Mouse (Mus musculus): ENCODE data around the gene Aunip. TPM values are rescaled to one million over a fixed set of nuclear protein-coding genes. Genes with fewer than 3 reads are reported as not detected.

Gene Aunip
- polyA plus RNA-seq, 1 experiment from 2014 or later: 15.9 TPM

DNA sequence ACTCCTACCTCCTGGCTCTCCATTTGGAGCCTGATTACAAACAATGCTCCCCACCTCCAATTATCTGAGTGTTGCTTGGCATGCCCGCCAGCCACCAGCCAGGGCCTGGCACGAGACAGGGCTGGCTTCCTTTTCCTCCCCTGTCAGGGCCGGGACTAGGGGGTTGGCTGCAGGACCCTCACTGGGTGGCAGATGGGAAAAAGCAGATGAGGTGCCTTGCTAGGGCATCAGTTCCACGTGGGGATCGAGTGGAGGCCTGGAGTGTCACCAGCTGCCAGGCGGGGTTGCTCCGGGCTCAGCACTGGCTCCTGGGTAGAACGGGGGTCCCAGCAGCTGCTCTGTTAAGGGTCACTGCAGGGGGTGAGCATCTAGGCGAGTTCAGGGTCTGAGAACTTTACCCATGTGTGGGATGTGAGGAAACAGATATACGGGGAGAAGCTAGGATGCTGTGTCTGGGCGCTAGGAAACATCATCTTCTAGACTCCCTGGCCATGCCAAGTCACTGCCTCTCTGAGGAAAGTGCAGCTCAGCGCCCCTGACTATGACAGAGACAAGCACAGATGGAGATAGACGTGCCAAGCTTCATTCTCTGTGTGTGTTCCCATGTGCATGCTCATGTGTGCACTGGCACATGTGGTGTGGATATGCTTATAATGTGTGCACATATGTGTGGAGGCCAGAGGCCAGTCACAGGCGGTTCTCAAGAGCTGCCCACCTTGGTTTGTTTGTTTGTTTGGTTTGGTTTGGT, 60.1 kb downstream of the Aunip start:
- no peak for DNase-seq (ENCODE audit: low spot score)
- no peak for ATAC-seq (replicated peaks; ENCODE audit: low FRiP score)
- WGBS: 76% methylated on average over 14 of the region's 14 CpGs
- Histone ChIP-seq H3K27ac (ENCODE audit: low read depth, low read length) (no peak overlapping the region), H3K4me1 (replicated peaks; ENCODE audit: control insufficient read depth, insufficient read depth, low read length) (no peaks in the 10 kb centered on the region), H3K9me3 (ENCODE audit: control insufficient read depth, low read length) (no peaks in the 10 kb centered on the region), H3K9ac (ENCODE audit: low read depth, low read length) (no peak overlapping the region), H3K36me3 (ENCODE audit: control insufficient read depth, insufficient read depth, low read length) (peaks cover 4% of the 10 kb centered on the region; the same call in 1 of the 2 replicates), H3K4me3 (ENCODE audit: low read depth, low read length) (no peak overlapping the region), H3K27me3 (replicated peaks; ENCODE audit: control insufficient read depth, insufficient read depth, low read length) (no peaks in the 10 kb centered on the region), H3K4me2 (no peak overlapping the region)

DNA sequence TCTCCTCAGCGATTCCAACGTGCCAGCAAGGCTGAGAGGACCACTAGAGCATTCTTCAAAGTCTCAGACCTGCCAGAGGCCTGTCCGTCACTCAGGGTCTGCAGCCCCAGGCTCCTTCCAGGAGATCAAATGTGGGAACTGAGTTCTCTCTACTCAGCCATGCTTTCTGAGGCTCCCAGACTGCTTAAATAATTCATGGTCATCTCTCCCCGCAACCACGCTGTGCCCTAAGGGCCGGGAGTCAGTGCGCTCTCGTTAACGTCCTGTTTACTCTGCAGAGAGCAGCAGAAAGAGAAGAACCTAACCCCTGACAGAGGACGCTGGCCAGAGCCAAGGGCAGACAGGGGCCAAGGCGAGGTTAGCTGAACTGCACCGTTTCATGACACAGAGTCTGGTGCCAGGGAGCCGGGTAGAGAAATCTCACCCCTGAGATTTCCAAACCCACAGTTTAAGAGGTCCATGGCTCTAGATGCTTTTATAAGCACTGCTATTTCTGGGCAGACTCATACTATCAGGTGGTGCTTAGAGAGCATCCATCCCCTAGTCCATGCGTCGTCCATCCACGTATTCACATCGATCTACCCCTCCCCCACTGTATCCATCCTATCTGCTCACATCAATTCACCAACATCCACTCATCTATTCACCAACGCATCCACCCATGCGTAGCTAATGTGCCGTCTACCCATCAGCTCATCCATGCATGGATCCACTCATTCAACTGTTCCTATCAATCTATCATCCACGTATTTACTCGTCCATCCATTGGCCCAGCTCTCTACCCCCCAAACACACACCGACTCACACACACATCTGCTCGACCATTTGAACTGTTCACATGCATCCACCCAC, 61.9 kb downstream of the Aunip start:
- ATAC-seq (replicated peaks; ENCODE audit: low FRiP score): no peak
- H3K36me3 ChIP-seq (ENCODE audit: control insufficient read depth, insufficient read depth, low read length): 0 out of 2 replicates have a peak, but pooled peaks cover 2% of the 10 kb centered on the region
- H3K9ac ChIP-seq (ENCODE audit: low read depth, low read length): no peak overlapping the region
- H3K9me3 ChIP-seq (ENCODE audit: control insufficient read depth, low read length): no peaks in the 10 kb centered on the region
- H3K27me3 ChIP-seq (replicated peaks; ENCODE audit: control insufficient read depth, insufficient read depth, low read length): no peaks in the 10 kb centered on the region
- 81% methylated on average over 24 of the region's 24 CpGs for WGBS
- H3K4me1 ChIP-seq (replicated peaks; ENCODE audit: control insufficient read depth, insufficient read depth, low read length): no peaks in the 10 kb centered on the region
- no peak for DNase-seq (ENCODE audit: low spot score)
- H3K4me2 ChIP-seq: no peak overlapping the region
- H3K4me3 ChIP-seq (ENCODE audit: low read depth, low read length): no peak overlapping the region
- H3K27ac ChIP-seq (ENCODE audit: low read depth, low read length): no peak overlapping the region

Small RNA genes within 50 kb of the gene (microRNA-seq; reads per million reads assigned to microRNA genes)
- gene Gm23634 (ENCODE audit: borderline number of aligned reads) (1.4 reads per million), gene Mir6403 (ENCODE audit: borderline number of aligned reads) (not detected)

Other genes with a start within 250 kb of the Aunip start
- gene Pdik1l, start 223.1 kb upstream of the Aunip start, polyA plus RNA-seq (2014; fragmentation: Nextera tagmentation; extraction: Ambion mirVana): 19.3 and 20.0 TPM in 2 replicates
- 0.19 and 0.33 TPM in 2 replicates for gene Trim63, start 195.9 kb upstream of the Aunip start, polyA plus RNA-seq (2014; fragmentation: Nextera tagmentation; extraction: Ambion mirVana)
- gene Slc30a2, start 167.8 kb upstream of the Aunip start, polyA plus RNA-seq (2014; fragmentation: Nextera tagmentation; extraction: Ambion mirVana): not detected in 2 replicates
- gene Extl1, start 127.1 kb upstream of the Aunip start, polyA plus RNA-seq (2014; fragmentation: Nextera tagmentation; extraction: Ambion mirVana): 0.42 and 0.67 TPM in 2 replicates
- 7.9 and 8.5 TPM in 2 replicates for gene Pafah2, start 114.7 kb upstream of the Aunip start, polyA plus RNA-seq (2014; fragmentation: Nextera tagmentation; extraction: Ambion mirVana)
- 896 and 908 TPM in 2 replicates for gene Stmn1, start 42.7 kb upstream of the Aunip start, polyA plus RNA-seq (2014; fragmentation: Nextera tagmentation; extraction: Ambion mirVana)
- gene Paqr7, start 14.3 kb upstream of the Aunip start, polyA plus RNA-seq (2014; fragmentation: Nextera tagmentation; extraction: Ambion mirVana): 2.5 and 3.0 TPM in 2 replicates
- gene Mtfr1l, start 24.4 kb downstream of the Aunip start, polyA plus RNA-seq (2014; fragmentation: Nextera tagmentation; extraction: Ambion mirVana): 107 and 114 TPM in 2 replicates
- gene Selenon, start 41.2 kb downstream of the Aunip start, polyA plus RNA-seq (2014; fragmentation: Nextera tagmentation; extraction: Ambion mirVana): 12.4 and 13.1 TPM in 2 replicates
- gene Man1c1, start 193.3 kb downstream of the Aunip start, polyA plus RNA-seq (2014; fragmentation: Nextera tagmentation; extraction: Ambion mirVana): 3.9 and 4.1 TPM in 2 replicates